Mouse (Mus musculus) cerebellum, postnatal 4 days (tissue): Measurements from ENCODE around the gene Gpr132.

ENCODE experiments used
- DNase-seq, 2 experiments: peaks; one replicate each; pipeline ENCODE4 v3.0.0; 2022; ENCODE audit warnings: low spot score in 2 of 2, mixed read lengths in 1 of 2

Gene Gpr132

DNA sequence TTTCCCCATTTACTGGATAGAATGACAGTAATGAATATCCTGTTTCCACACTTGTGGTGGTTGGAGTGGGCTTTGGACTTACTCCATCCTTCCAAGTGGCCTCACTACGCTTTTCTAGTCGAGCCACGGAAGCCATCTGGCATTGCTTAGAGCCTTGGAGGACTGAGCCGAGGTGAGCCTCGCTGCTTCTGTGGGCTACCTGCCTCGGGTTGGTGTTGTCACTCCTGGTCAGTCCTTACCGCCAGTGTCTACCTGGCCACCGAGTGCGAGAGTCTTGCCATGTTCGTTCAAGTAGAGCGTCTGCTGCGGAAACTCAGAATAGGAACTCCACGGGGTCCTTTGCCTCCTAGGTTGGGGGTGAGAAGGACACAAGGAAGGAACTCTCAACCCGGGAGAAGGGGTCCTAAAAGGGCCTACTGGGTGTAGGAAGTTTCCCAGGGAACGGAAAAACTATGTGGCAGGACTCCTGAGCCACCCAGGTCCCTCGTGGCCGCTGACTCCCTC is 9.1 kb upstream of the Gpr132 start:
- no peak for DNase-seq

DNA sequence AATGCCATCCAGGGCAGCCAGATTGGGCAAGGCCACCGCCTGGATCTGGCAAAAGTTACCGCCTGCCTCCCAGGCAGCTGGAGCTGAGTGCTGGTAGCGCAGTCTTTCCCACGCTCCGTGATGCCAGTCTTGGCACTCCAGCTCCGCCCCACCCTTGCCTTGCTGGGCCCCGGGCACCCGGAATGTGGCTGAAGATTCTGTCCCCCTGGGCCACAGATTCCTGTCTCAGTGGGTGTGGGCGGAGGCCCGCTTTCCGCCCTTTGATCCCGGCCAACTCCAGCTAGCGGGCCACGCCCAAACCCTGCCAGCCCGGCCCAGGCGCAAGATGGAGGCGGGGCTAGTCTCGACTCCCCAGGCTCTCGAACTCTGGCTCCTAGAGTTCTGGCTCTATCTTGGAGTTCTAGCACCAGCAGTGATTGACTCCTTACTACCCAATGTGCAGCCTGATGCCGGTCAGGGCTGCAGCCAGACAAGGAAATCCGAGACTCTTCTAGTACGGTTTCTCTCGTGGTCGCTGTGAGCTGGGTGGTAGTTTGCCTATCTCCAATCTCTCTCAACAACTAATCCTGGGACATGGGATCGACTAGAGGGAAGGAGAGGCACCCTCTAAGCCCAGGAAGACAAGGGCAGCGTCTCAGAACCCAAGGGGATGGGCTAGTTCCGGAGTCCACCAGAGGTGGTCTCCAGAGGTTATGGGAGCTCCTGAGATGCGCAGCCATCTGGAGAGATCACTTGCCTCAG is 8.5 kb upstream of the Gpr132 start:
- no peak for DNase-seq

DNA sequence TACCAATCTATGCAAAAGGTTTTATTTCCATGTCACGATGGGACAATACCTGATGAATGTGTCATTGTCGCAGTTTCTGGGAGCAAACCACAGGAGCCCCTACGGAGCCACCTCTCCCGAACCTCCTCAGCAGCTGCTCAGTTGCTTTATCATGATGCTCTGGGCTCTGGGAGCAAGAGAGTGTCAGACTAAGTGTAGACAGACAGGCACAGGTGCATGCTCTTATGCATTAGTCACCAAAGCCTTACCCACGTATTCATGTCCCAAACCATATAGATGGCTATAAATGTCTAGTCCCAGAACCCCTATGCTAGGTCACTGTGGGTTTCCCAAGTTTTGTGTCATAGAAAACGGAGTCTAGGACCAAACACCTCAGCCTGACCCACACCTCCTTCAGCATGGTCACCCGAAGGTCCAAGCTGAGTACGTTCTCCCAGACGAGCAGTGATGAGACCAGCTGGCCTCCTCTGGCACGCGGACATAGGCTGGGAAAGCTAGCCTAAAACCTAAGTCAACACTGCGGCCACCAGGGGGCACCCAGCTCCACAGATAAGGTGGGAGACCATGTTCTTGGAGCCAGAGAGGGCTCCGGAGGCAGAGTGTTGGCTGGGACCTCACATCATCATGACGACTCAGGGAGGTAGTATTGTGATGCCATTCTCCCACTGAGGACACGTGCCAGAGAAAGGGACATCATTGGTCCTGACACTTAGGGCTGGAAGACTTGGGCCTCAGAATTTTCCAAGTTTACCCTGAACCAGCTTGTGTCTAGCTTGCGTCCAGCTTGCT is 7.4 kb upstream of the Gpr132 start:
- peak; percentile 92 to 94 for DNase-seq

GRCm38 (mm10) chr12:112874199-112874598 is 6.2 kb upstream of the Gpr132 start:
- no peak for DNase-seq

- peak; percentile 64 to 77 for DNase-seq
Measured at GRCm38 (mm10) chr12:112873452-112874190, 5.6 kb upstream of the Gpr132 start.

DNA sequence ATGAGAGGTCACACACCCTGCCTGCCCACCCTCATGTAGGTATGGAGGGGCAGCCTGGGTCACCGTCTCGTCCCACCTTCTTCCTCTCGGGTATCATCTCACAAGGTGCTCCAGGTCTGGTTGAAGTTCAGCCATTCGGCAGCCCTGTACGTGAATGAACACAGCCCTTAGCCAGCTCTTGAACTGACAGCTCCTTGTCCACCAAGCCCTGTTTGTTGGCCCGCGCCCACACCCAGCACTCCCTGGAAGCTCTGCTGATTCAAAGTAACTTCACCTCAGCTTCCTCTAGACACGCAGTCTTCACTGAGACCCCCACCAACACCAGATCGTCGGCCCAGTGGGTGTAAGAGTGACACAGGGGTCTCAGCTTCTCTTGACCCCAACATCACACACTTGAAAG is 5.0 kb upstream of the Gpr132 start:
- no peak for DNase-seq

DNA sequence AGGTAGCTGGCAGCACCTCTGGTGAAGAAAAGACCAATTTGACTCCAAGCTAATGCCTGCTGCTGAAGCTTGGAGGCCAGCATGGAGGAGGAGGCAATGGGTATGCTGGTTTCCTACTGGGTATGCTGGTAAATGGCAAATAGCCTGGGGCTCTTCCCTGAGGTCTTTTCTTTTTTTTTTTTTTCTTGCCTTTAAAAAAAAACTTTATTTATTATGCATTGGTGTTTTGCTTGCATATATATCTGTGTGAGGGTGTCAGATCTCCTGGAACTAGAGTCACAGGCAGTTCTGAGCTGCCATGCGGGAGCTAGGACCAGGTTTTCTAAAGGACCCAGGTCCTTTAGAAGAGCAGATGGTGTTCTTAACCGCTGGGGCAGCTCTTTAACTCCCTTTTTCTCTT is 3.2 kb upstream of the Gpr132 start:
- DNase-seq = no peak

DNA sequence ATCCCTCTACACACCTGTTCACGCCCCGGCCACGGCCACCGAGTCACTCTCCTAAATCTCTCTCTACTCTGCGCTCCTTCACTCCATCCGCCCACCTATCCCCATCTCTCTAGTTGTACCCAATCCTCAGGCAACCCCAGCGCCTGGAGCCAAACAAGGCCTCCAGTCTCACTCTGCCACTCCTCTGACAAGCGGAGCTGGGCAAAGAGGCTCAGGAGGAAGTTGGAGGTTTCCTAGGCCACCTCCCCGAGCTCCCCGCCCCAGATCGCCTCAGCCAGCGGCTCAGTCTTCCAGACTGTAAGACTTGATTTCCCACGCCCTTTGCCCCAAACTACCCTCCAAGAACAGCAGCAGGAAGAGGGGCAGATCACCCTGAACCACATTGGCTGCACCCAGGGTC is 2.7 kb upstream of the Gpr132 start:
- DNase-seq = no peak

DNA sequence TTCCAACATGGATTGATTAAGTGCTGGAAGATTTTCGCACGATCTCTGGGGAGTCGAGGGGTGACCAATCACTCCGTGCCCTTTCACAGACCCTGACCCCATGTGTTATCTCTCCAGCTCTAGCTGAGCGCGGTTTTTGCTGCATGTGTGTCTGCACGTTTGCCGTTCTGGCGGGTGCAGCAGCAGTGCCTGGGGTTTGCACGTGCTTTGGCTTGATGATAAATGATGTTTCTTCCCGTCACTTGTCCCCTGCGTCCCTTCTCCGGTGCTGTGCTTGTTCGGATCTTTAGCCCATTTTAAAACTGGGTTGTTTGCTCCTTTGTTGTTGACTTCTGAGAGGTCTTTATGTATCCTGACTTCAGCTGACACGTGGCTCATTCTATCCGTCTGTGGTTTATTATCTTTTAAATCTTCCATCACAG is 1.8 kb upstream of the Gpr132 start:
- DNase-seq = no peak

DNA sequence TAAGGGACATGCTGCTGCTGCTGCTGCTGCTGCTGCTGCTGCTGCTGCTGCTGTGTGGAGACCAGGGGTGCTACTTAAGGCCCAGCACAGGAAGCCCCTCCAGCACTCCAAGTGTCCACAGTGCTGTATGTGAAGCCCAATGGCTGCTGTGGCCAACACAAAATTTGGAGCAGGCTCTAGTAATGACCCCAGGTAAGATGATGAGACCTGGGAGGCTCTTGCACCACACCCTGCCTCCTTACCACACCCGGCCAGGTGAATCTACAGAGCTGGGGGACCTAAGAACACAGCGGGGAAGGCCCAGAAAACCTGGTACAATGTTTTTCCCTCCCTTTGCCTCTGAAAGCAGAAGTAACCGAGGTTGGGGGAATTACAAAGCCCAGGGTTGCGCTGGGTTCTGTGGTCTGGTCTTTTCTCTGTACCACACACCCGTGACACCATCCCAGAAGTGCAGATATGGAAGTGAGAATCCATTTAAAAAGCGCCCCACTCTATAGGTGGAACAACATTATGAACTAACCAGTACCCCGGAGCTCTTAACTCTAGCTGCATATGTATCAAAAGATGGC is 838 bp downstream of the Gpr132 start:
- DNase-seq = no peak

GRCm38 (mm10) chr12:112866467-112867080 is 1.5 kb downstream of the Gpr132 start:
- DNase-seq = no peak

DNA sequence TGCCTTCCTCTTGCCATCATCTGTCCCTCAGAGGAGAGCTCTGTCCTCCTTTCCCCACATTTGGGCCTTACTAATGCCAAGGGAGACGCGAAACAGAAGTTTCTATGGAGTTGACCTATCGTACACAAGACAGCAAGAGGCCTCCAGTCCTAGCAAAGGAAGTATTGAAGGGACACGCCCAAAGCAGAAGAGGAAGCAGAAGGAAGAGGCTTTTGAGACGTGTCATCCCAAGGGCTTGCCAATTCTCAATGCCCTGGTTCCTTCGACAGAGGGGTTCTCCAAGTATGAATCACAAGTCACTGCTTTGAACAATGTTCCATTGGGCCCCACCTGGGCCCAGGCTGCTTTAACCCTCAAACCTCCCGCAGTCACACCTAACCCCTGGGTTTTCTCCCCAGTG is 3.2 kb downstream of the Gpr132 start:
- no peak for DNase-seq

DNA sequence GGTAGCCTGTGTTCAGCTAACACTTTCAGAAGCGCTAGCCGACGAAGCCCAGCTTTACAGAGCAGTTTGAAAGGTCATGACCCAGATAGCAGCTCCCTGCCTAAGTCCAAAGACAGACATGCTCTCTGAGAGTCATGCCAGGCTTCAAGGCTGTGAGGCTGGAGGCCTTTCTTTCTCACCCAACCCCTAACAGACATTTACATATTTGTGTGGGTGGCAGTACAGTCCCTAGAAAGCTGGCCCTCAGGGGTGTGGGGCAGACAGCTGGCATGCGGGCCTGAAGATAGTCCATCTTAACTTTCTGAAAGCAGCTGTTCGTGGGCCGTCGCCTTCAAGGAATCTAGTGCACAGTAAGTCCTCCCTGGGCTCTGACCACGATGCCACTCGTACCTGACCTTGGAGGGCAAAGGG is 6.1 kb downstream of the Gpr132 start:
- DNase-seq = no peak

GRCm38 (mm10) chr12:112860765-112861164 is 7.3 kb downstream of the Gpr132 start:
- no peak for DNase-seq

DNA sequence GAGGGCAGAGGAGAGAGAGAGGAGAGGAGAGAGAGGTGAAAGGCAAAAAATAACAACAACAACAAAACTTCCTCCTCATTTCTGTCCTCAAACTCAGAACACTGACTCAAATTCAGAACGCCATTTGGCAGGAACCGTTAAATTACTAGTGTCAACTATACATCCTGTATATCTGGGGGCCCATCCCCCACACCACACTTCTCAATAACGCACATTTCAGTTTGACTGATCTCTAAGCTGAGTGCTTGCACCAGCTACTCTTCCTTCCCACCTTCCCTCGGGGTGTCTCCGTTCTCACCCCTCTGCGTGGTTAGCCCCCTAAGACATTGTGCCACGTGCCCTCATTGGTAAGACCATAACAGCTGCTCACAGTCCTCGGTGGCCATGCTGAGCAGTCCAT is 8.1 kb downstream of the Gpr132 start:
- DNase-seq = no peak

DNA sequence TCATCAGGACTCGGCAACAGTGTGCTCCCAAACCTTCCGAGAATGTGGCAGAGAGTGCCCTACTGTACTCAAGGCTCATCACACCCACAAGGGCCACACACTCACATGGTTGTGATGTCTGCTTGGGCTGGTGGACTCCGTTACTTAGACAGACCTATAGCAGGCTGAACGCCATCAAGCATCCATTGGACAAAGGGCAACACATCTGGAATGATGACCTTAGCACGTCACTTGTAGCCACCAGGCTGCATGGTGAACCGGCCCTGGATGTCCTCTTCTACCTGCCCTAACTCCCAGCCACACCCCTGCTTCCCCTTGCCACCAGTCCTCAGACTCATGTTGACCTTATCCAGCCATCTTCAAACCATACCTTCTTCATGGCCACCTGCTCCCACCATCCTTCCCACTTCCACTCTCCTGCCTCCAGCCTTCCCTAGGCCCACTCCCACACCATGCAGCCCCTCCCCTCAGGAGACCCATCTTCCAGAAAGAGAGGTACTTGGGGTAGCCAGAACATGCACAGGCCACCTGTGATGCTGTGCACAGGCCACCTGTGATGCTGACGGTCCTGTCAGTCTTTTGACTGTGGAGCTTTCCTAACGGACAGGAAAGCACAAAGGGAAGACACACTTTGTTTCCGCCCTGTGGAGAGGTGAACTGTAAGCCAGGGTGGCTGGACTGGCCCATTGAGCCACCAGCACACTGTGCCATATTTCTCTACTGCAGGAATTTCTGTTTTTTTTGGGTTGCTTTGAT is 9.3 kb downstream of the Gpr132 start:
- DNase-seq = no peak

- no peak for DNase-seq
Measured at GRCm38 (mm10) chr12:112857021-112857925, 10.8 kb downstream of the Gpr132 start.

DNA sequence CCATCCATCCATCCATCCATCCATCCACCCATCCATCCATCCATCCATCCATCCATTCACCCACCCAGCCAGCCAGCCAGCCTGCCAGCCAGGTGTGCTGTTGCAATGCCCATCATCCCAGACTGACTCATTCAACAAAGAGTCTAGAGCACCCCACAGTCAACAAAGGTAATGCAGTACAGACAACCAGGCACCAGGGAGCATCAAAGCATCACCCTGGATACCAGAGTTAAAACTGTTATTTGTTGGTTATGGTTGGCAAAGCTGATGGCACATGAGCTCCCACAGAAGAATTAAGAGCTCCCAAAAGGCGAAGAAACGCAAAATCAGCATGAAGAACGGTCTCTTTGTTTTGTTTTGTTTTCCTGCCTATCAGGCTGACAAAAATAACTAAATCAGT is 11.7 kb downstream of the Gpr132 start:
- no peak for DNase-seq

DNA sequence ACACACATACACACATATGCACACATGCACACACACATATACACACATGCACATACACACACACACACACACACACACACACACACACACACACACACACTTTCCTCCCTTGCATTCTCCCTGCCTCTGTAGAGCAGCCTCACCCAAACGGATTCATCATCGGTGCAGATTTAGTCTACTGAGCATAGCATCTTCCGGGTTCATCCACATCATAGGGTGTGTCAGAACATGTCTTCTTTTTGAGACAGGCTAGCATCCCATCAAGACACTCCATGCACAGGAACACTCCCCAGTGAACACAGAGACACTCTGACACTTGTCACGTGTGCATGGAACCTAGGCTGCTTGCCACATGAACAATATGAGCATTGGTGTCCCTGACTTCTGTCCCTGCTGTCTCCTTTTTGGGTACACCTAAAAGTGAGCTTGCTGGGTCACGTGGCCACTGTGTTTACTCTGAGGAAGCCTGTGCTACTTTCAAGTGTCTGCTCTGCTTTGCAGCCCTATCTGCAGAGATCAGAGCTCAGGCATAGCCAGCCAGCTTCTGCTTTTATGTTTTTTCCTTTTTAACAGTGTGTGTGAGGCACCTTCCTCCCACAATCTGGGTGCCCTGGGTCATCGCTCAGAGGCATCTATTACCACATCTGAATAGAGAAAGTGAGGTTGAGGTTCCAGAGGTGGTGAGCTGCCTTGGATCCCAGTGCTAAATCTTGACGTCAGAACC is 13.3 kb downstream of the Gpr132 start:
- DNase-seq = no peak
